Mouse (Mus musculus) CH12.LX (cell line): ENCODE results near the gene Dync2h1. TPM values are rescaled to one million over a fixed set of nuclear protein-coding genes. Genes with fewer than 3 reads are reported as not detected.

Experiments
- DNase-seq: peaks from one replicate; pipeline ENCODE4 v3.0.0-alpha.2; 2013; ENCODE audit errors: extremely low read depth
- H3K27ac ChIP-seq: 2 replicates; pipeline ENCODE4 v1.5.1; 2012; ENCODE audit warnings: low read depth, mild to moderate bottlenecking, control low read depth, moderate library complexity; ENCODE audit not compliant: insufficient read depth
- H3K27me3 ChIP-seq: replicated peaks from 2 replicates; pipeline ENCODE3; 2012; ENCODE audit warnings: inconsistent platforms
- H3K36me3 ChIP-seq, 2 experiments: replicated peaks in 1 of 2; 2 replicates each; pipeline versions ENCODE3 to v1.6.1; 2012; ENCODE audit warnings: inconsistent platforms in 1 of 2, low read length in 1 of 2, mild to moderate bottlenecking in 1 of 2, mixed read lengths in 1 of 2, moderate library complexity in 1 of 2; ENCODE audit not compliant: control insufficient read depth in 1 of 2, insufficient read depth in 1 of 2
- H3K4me1 ChIP-seq, 2 experiments: 2 replicates each; pipeline ENCODE4 v1.6.1; 2012; ENCODE audit warnings: inconsistent platforms in 1 of 2, moderate library complexity in 1 of 2; ENCODE audit not compliant: insufficient read depth in 2 of 2, control insufficient read depth in 1 of 2
- H3K4me2 ChIP-seq: 2 replicates; pipeline ENCODE4 v1.6.1; 2012; ENCODE audit warnings: low read depth, mild to moderate bottlenecking, control low read depth; ENCODE audit not compliant: poor library complexity, insufficient read depth, severe bottlenecking
- H3K4me3 ChIP-seq, 3 experiments: fragments of 150-350 bp in 1 of 3; sonication (generic) in 1 of 3; replicated peaks in 1 of 3; 2 replicates each; pipeline versions ENCODE3 to v1.5.1; 2011 to 2012; ENCODE audit warnings: low read depth in 2 of 3, low read length in 2 of 3, mild to moderate bottlenecking in 2 of 3, moderate library complexity in 2 of 3, control low read depth in 1 of 3, improper control_type of control experiment in 1 of 3, inconsistent platforms in 1 of 3, mixed read lengths in 1 of 3; ENCODE audit not compliant: poor library complexity in 1 of 3
- H3K79me2 ChIP-seq: replicated peaks from 2 replicates; pipeline ENCODE4 v1.6.1; 2012; ENCODE audit warnings: mild to moderate bottlenecking, moderate library complexity; ENCODE audit not compliant: control insufficient read depth, poor library complexity, insufficient read depth, severe bottlenecking; ENCODE audit errors: extremely low read depth
- H3K9ac ChIP-seq: 2 replicates; pipeline ENCODE4 v1.6.1; 2012; ENCODE audit warnings: low read depth, mild to moderate bottlenecking, control low read depth, moderate library complexity; ENCODE audit not compliant: insufficient read depth
- H3K9me3 ChIP-seq: replicated peaks from 2 replicates; pipeline ENCODE3; 2012; ENCODE audit warnings: low read length, inconsistent platforms, mixed read lengths
- BHLHE40 ChIP-seq: IDR thresholded peaks from 2 replicates; pipeline ENCODE4 v1.6.1; 2011; ENCODE audit warnings: mild to moderate bottlenecking, low read depth, low read length, improper control_type of control experiment
- CHD1 ChIP-seq: IDR thresholded peaks from 2 replicates; pipeline ENCODE4 v1.6.1; 2012; ENCODE audit warnings: low read depth, low read length, improper control_type of control experiment, inconsistent platforms
- E2F4 ChIP-seq: IDR thresholded peaks from 2 replicates; pipeline ENCODE4 v1.6.1; 2011; ENCODE audit warnings: low read depth, low read length, improper control_type of control experiment; ENCODE audit not compliant: insufficient replicate concordance
- ELF1 ChIP-seq: IDR thresholded peaks from 2 replicates; pipeline ENCODE4 v1.6.1; 2014; ENCODE audit warnings: low read depth, mild to moderate bottlenecking, inconsistent platforms, low read length, improper control_type of control experiment
- ETS1 ChIP-seq: conservative IDR thresholded peaks from 2 replicates; pipeline ENCODE4 v1.6.1; 2012; ENCODE audit warnings: low read depth, mild to moderate bottlenecking, inconsistent platforms, low read length, improper control_type of control experiment, moderate library complexity
- GABPA ChIP-seq: IDR thresholded peaks from 2 replicates; pipeline ENCODE4 v1.6.1; 2012; ENCODE audit warnings: low read depth, low read length, improper control_type of control experiment, inconsistent platforms; ENCODE audit not compliant: insufficient replicate concordance
- HCFC1 ChIP-seq: IDR thresholded peaks from 2 replicates; pipeline ENCODE4 v1.6.1; 2012; ENCODE audit warnings: low read depth, mild to moderate bottlenecking, inconsistent platforms, low read length, improper control_type of control experiment
- JUN ChIP-seq: IDR thresholded peaks from 2 replicates; pipeline ENCODE4 v1.6.1; 2011; ENCODE audit warnings: low read depth, mild to moderate bottlenecking, low read length, improper control_type of control experiment, moderate library complexity; ENCODE audit not compliant: insufficient read depth
- KAT2A ChIP-seq: IDR thresholded peaks from 2 replicates; pipeline ENCODE4 v1.6.1; 2012; ENCODE audit warnings: low read length, improper control_type of control experiment, inconsistent platforms; ENCODE audit not compliant: insufficient replicate concordance
- MAFK ChIP-seq: IDR thresholded peaks from 2 replicates; pipeline ENCODE4 v1.6.1; 2011; ENCODE audit warnings: low read length, improper control_type of control experiment; ENCODE audit not compliant: insufficient replicate concordance
- MAX ChIP-seq: IDR thresholded peaks from 2 replicates; pipeline ENCODE4 v1.6.1; 2011; ENCODE audit warnings: low read length, improper control_type of control experiment
- MAZ ChIP-seq: IDR thresholded peaks from 2 replicates; pipeline ENCODE4 v1.6.1; 2012; ENCODE audit warnings: low read depth, mild to moderate bottlenecking, inconsistent platforms, low read length, improper control_type of control experiment, moderate library complexity
- MEF2A ChIP-seq: IDR thresholded peaks from 2 replicates; pipeline ENCODE4 v1.6.1; 2014; ENCODE audit warnings: low read depth, mild to moderate bottlenecking, inconsistent platforms, low read length, improper control_type of control experiment, borderline replicate concordance
- POLR2A ChIP-seq: IDR thresholded peaks from 2 replicates; pipeline ENCODE4 v1.6.1; 2011; ENCODE audit warnings: low read depth, mild to moderate bottlenecking, improper control_type of control experiment, low read length
- RAD21 ChIP-seq: IDR thresholded peaks from 2 replicates; pipeline ENCODE4 v1.6.1; 2011; ENCODE audit warnings: low read depth, mild to moderate bottlenecking, low read length, improper control_type of control experiment, moderate library complexity
- SIN3A ChIP-seq: IDR thresholded peaks from 2 replicates; pipeline ENCODE4 v1.6.1; 2012; ENCODE audit warnings: low read length, improper control_type of control experiment, inconsistent platforms
- TBP ChIP-seq: conservative IDR thresholded peaks from 2 replicates; pipeline ENCODE4 v1.6.1; 2011; ENCODE audit warnings: low read depth, low read length, improper control_type of control experiment
- TCF12 ChIP-seq: IDR thresholded peaks from 2 replicates; pipeline ENCODE4 v1.6.1; 2014; ENCODE audit warnings: low read depth, mild to moderate bottlenecking, inconsistent platforms, low read length, improper control_type of control experiment
- USF1 ChIP-seq: IDR thresholded peaks from 2 replicates; pipeline ENCODE4 v1.6.1; 2014; ENCODE audit warnings: low read depth, mild to moderate bottlenecking, inconsistent platforms, low read length, improper control_type of control experiment
- USF2 ChIP-seq: conservative IDR thresholded peaks from 2 replicates; pipeline ENCODE4 v1.6.1; 2011; ENCODE audit warnings: low read depth, low read length, improper control_type of control experiment
- ZC3H11A ChIP-seq: IDR thresholded peaks from 2 replicates; pipeline ENCODE4 v1.6.1; 2012; ENCODE audit warnings: low read depth, mild to moderate bottlenecking, inconsistent platforms, low read length, improper control_type of control experiment
- ZKSCAN1 ChIP-seq: IDR thresholded peaks from 2 replicates; pipeline ENCODE4 v1.6.1; 2012; ENCODE audit warnings: low read depth, inconsistent platforms, low read length, improper control_type of control experiment, borderline replicate concordance
- ZMIZ1 ChIP-seq: IDR thresholded peaks from 2 replicates; pipeline ENCODE4 v1.6.1; 2012; ENCODE audit warnings: low read depth, mild to moderate bottlenecking, inconsistent platforms, low read length, improper control_type of control experiment
- ZNF384 ChIP-seq: IDR thresholded peaks from 2 replicates; pipeline ENCODE4 v1.6.1; 2012; ENCODE audit warnings: low read depth, low read length, improper control_type of control experiment, inconsistent platforms
- dilution Hi-C: fragments of 300-500 bp; cut with MboI; formaldehyde crosslinking; loops from 2 replicates; pipeline ENCODE4 v1.14.3; 2020; ENCODE audit warnings: low sequenced_read_pairs; ENCODE audit not compliant: extremely low pct_unique_long_range_greater_than_20kb, extremely low pct_ligation_motif_present
- in situ Hi-C: fragments of 300-500 bp; cut with MboI; formaldehyde crosslinking; loops from 3 replicates; pipeline ENCODE4 v1.14.3; 2019; ENCODE audit warnings: low sequenced_read_pairs, low pct_ligation_motif_present, low pct_unique_long_range_greater_than_20kb, mixed read lengths
- polyA plus RNA-seq: library from polyadenylated mRNA; unstranded; fragments of >175 nt; gene quantifications from 2 replicates; pipeline ENCODE4 v1.2.1, GENCODE M21; 2012; ENCODE audit warnings: low read depth; ENCODE audit not compliant: insufficient read length
- total RNA-seq, 2 experiments: library from RNA; depleted of rRNA; stranded (reverse); fragments of 300-350 nt in 1 of 2; fragments of >200 nt in 1 of 2; gene quantifications; 2 replicates each; pipeline ENCODE4 v1.2.3; 2012 to 2014

The Dync2h1 gene
- total and polyA plus RNA-seq, 3 experiments = 2.9 to 4.9 (median 4.0) TPM

DNA sequence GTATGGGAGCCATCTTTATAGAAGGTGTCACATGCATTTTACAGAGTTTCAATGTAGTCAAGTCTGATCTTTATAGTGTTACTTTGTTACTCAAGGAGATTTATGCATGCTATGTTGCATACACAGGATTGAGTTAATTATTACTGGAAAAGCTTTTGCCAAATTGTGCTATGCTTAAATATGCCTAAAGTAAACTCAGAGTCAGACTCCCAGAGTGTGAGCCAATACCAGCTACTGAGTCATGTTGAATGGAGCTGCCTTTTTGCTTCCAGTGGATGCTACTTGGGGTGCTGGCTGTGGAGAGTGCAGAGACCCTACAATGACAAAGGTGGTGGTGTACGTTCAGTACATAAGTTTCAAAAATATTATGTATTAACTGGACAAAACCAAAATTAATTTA is 169.5 kb downstream of the Dync2h1 start:
- in situ Hi-C loops = no loop called here
- Histone ChIP-seq H3K9me3 (no peaks in the 10 kb centered on the region), H3K9ac (no peak overlapping the region), H3K4me2 (no peak overlapping the region), H3K79me2 (no peaks in the 10 kb centered on the region), H3K36me3 (peaks cover 3% of the 10 kb centered on the region in 2 experiments), H3K27me3 (no peaks in the 10 kb centered on the region), H3K4me3 (no peak overlapping the region)
- dilution Hi-C loops = no loop called here
- no peak for TF ChIP-seq ZNF384
- TF ChIP-seq SIN3A = no peak
- no peak for TF ChIP-seq ZMIZ1
- TF ChIP-seq POLR2A = no peak
- no peak for TF ChIP-seq ELF1
- no peak for TF ChIP-seq E2F4
- no peak for TF ChIP-seq USF1
- no peak for TF ChIP-seq TBP
- no peak for TF ChIP-seq MAX
- no peak for TF ChIP-seq ZKSCAN1
- no peak for TF ChIP-seq HCFC1
- no peak for TF ChIP-seq MAZ
- no peak for TF ChIP-seq JUN
- TF ChIP-seq, all 38 proteins: peak for 0
- no peaks in the 10 kb centered on the region; a peak in 1 of 4 replicates for H3K4me1 ChIP-seq
- no peak for DNase-seq
- no peak overlapping the region for H3K27ac ChIP-seq

GRCm38 (mm10) chr9:7009785-7010184 is 174.5 kb downstream of the Dync2h1 start:
- H3K27ac ChIP-seq = no peak overlapping the region
- in situ Hi-C loops = no loop called here
- no peak for TF ChIP-seq GABPA
- no peak for TF ChIP-seq ELF1
- no peak for TF ChIP-seq ETS1
- TF ChIP-seq ZNF384 = no peak
- TF ChIP-seq RAD21 = no peak
- TF ChIP-seq TCF12 = no peak
- TF ChIP-seq MEF2A = no peak
- no peak for TF ChIP-seq SIN3A
- no peak for TF ChIP-seq BHLHE40
- no peak for TF ChIP-seq ZC3H11A
- TF ChIP-seq CHD1 = no peak
- no peak for TF ChIP-seq KAT2A
- TF ChIP-seq TBP = no peak
- TF ChIP-seq MAFK = no peak
- TF ChIP-seq USF2 = no peak
- TF ChIP-seq, all 38 proteins: peak for 0
- no peak for DNase-seq
- dilution Hi-C loops = no loop called here
- no peak overlapping the region for H3K4me3 ChIP-seq
- no peak overlapping the region for H3K9ac ChIP-seq
- no peaks in the 10 kb centered on the region for H3K9me3 ChIP-seq
- no peaks in the 10 kb centered on the region for H3K79me2 ChIP-seq
- H3K36me3 ChIP-seq = peaks cover 7 to 10% of the 10 kb centered on the region in 2 experiments
- no peaks in the 10 kb centered on the region for H3K4me1 ChIP-seq
- no peaks in the 10 kb centered on the region for H3K27me3 ChIP-seq
- no peak overlapping the region for H3K4me2 ChIP-seq
